Mouse (Mus musculus): ENCODE data around the gene Zdhhc22. TPM values are rescaled to one million over a fixed set of nuclear protein-coding genes. Genes with fewer than 3 reads are reported as not detected.
A peak's percentile ranks its signal among the peaks of the same experiment; 100 is the strongest.

Gene Zdhhc22
- polyA plus RNA-seq, 1 experiment, result 0.04 TPM

DNA sequence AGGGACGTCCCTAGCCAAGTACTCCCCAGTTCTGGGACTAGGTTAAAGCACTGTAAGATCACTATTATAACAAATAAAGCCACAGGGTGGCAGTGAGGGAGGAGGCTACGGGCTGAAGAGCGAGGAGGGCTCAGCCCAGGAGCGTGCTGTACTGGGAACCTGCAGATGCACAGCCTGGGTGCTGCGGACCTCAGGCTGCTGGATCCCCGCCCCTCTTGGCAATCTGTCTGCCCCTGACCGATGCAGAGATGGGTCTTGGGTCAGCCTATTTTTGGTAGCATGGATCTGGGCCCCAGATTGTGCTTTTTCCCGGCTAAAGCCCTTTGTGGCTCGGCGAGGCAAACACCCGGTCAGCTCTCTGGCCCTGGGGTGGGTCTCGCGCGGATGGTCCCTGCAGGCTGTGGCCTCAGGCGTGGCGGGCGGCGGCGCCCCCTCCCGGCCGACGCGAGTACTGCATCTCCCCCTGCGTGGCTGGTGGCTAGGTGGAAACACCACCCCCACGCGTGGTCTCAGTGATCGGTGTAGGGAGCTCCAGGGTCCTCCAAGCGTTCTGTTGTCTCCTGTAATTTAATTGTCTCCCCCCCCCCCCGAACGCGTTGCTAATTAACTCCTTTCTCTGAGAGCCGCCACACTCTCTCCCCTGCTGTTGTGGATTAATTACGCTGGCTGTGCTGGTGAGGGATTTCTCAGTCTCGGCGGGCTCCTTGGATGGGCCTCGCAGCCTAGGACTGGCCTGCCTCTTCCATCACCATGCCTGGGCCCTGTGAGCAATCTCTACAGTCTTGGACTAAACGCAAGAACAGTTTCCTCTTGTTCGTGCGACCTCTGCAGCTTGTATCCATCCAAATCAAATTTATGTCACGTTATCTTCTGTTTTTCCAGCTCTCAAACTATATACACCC, 15.6 kb downstream of the Zdhhc22 start:
- Histone ChIP-seq H3K27me3 (ENCODE audit: control insufficient read depth, insufficient read depth, low read length) (peaks cover 6% of the 10 kb centered on the region; the same call in 1 of the 2 replicates), H3K36me3 (ENCODE audit: control insufficient read depth, insufficient read depth, low read length) (no peaks in the 10 kb centered on the region), H3K4me1 (ENCODE audit: control insufficient read depth, insufficient read depth, insufficient read length, low read length) (peaks cover 15% of the 10 kb centered on the region), H3K27ac (ENCODE audit: insufficient read depth, low read depth, low read length) (peak overlapping the region; percentile 65; the same call in 1 of the 2 replicates), H3K4me3 (ENCODE audit: low read depth, low read length) (peak overlapping the region; percentile 57)
- no peak; the same call in 1 of the 2 replicates for TF ChIP-seq POLR2A (IDR thresholded peaks at IDR 0.05; ENCODE audit: low read depth, low read length)
- peak; percentile 87 for TF ChIP-seq CTCF (IDR thresholded peaks at IDR 0.05; ENCODE audit: extremely low read depth, insufficient read length, insufficient replicate concordance, low read depth, low read length)
- 7% methylated on average over 40 of the region's 40 CpGs for WGBS

DNA sequence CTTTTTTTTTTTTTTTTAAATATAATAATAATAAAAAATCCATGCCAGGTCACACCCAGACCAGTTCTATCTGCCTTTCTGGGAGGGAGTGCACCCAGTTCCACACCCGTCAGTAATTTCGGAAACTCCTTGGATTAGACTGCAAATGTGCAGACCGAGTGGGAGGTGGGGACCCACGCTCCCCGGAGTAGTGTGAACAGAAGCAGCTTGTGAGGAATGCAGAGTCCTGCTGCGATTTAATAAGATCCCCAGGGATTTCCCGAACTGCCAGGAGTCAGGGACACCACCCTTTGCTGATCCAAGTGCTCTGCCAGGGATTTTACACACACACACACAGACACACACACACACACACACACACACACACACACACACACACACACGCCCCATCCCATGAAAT, 16.5 kb downstream of the Zdhhc22 start:
- peak overlapping the region; percentile 65 for H3K27ac ChIP-seq (ENCODE audit: insufficient read depth, low read depth, low read length)
- no peak for TF ChIP-seq POLR2A (IDR thresholded peaks at IDR 0.05; ENCODE audit: low read depth, low read length)
- TF ChIP-seq CTCF (IDR thresholded peaks at IDR 0.05; ENCODE audit: extremely low read depth, insufficient read length, insufficient replicate concordance, low read depth, low read length), result no peak
- WGBS, result 13% methylated on average over 8 of the region's 8 CpGs
- no peaks in the 10 kb centered on the region for H3K36me3 ChIP-seq (ENCODE audit: control insufficient read depth, insufficient read depth, low read length)
- peaks cover 6% of the 10 kb centered on the region; the same call in 1 of the 2 replicates for H3K27me3 ChIP-seq (ENCODE audit: control insufficient read depth, insufficient read depth, low read length)
- no peak overlapping the region for H3K4me3 ChIP-seq (ENCODE audit: low read depth, low read length)
- H3K4me1 ChIP-seq (ENCODE audit: control insufficient read depth, insufficient read depth, insufficient read length, low read length), result peaks cover 15% of the 10 kb centered on the region

DNA sequence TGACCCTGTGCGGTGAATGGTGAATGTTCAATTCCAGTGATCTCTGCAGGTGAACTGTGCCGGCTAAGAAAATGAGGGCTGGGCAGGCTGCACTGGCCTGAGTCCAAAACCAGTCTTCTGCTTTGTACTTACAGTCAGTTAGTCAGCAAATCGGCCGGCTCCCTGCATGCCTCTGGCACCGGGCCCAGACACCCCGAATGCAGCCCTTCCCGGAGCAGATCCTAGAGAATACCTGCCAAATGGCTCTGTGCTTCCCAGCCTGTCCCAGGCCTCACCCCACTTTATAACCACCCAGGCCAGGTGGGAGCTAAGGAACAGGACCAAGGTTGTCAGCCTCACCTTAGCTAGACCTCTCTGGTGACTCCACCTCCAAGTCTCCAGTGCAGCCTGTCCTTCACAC, 17.0 kb downstream of the Zdhhc22 start:
- 11% methylated on average over 7 of the region's 7 CpGs for WGBS

DNA sequence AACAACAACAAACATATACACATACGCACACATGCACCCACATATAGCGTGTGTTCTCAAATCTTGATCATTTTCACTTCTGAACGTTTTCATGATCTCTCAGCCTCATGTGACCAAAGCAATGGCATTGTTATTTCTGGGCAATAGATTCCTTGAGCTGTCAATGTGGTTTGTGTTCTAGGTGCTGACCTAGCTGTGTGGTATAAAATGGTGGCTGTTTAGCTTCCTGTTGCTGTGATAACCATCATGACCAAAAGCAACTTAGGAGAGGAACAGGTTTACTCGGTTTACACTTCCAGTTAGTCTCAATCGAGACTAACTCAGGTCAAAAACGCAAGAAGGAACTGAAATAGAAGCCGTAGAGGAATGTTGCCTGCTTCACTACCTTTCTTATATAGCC, 19.1 kb downstream of the Zdhhc22 start:
- Histone ChIP-seq H3K27me3 (ENCODE audit: control insufficient read depth, insufficient read depth, low read length) (no peaks in the 10 kb centered on the region), H3K4me1 (ENCODE audit: control insufficient read depth, insufficient read depth, insufficient read length, low read length) (peaks cover 15% of the 10 kb centered on the region), H3K27ac (ENCODE audit: insufficient read depth, low read depth, low read length) (no peak overlapping the region), H3K36me3 (ENCODE audit: control insufficient read depth, insufficient read depth, low read length) (0 out of 2 replicates have a peak, but pooled peaks cover 2% of the 10 kb centered on the region), H3K4me3 (ENCODE audit: low read depth, low read length) (no peak overlapping the region)
- TF ChIP-seq CTCF (IDR thresholded peaks at IDR 0.05; ENCODE audit: extremely low read depth, insufficient read length, insufficient replicate concordance, low read depth, low read length), result no peak
- no peak for TF ChIP-seq POLR2A (IDR thresholded peaks at IDR 0.05; ENCODE audit: low read depth, low read length)
- WGBS, result 86% methylated on average over 7 of the region's 7 CpGs

More for the DNA sequence above, 17.0 kb downstream of the Zdhhc22 start:
- Histone ChIP-seq H3K4me1 (ENCODE audit: control insufficient read depth, insufficient read depth, insufficient read length, low read length) (peaks cover 15% of the 10 kb centered on the region), H3K27me3 (ENCODE audit: control insufficient read depth, insufficient read depth, low read length) (peaks cover 6% of the 10 kb centered on the region; the same call in 1 of the 2 replicates), H3K27ac (ENCODE audit: insufficient read depth, low read depth, low read length) (peak overlapping the region; percentile 88), H3K4me3 (ENCODE audit: low read depth, low read length) (peak overlapping the region; percentile 2; the same call in 1 of the 2 replicates), H3K36me3 (ENCODE audit: control insufficient read depth, insufficient read depth, low read length) (no peaks in the 10 kb centered on the region)
- no peak for TF ChIP-seq POLR2A (IDR thresholded peaks at IDR 0.05; ENCODE audit: low read depth, low read length)
- TF ChIP-seq CTCF (IDR thresholded peaks at IDR 0.05; ENCODE audit: extremely low read depth, insufficient read length, insufficient replicate concordance, low read depth, low read length), result no peak

DNA sequence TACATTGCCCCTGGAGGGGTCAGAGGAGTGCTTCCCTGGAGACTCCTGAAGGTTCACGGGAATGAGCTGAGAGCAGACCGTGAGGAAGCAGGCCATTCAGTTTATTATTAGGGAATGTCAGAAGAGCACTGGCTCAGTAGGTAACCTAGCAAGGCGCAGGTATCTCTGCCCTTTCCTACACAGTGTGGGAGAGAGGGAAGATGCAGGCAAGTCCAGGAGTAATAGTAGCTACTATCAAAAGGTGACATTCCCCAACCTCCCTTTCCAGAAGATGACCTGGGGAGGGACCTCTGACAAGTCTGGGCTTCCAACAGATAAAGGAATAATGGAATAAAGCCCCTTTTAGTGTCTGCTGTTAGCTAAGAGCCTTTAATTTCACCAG, 21.0 kb downstream of the Zdhhc22 start:
- peaks cover 8% of the 10 kb centered on the region for H3K4me1 ChIP-seq (ENCODE audit: control insufficient read depth, insufficient read depth, insufficient read length, low read length)
- 83% methylated on average over 3 of the region's 3 CpGs for WGBS

DNA sequence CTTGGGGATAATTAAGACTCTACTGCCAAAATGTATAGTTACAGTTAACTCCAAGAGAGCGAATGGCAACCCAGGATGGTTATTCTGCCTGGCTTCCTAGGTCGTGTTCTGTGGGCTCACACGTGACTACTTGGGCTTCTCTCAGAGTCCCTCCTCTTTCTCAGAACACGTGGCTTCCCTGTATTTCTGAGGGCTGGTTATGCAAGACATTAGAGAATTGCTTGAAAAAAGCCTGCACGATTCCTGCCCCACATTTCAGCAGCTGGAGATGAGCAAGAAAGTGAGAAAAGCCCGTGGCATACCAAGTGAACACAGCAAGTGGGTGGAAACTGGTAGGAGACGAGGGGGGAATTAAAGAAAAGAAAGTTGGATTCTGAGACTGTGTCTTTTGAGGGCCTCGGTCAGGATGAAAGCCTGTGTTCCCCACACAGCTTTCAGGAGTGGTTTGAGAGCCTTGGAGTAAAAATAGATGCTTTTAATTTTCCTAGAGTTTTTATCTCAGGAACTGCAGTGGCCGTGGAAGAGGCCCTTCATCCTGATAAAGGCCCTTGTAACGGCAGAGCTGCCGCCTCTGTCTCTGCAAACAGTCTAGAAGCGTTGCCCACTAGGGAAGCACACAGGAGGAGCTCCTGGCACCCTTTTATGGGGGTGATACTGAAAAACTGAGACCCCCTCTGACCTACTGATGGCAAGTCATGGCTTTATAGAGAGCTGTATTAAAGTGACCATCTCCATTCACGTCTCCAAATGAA, 21.6 kb downstream of the Zdhhc22 start:
- no peak for TF ChIP-seq POLR2A (IDR thresholded peaks at IDR 0.05; ENCODE audit: low read depth, low read length)
- no peak for TF ChIP-seq CTCF (IDR thresholded peaks at IDR 0.05; ENCODE audit: extremely low read depth, insufficient read length, insufficient replicate concordance, low read depth, low read length)
- no peak overlapping the region for H3K4me3 ChIP-seq (ENCODE audit: low read depth, low read length)
- peaks cover 8% of the 10 kb centered on the region for H3K4me1 ChIP-seq (ENCODE audit: control insufficient read depth, insufficient read depth, insufficient read length, low read length)
- no peak overlapping the region for H3K27ac ChIP-seq (ENCODE audit: insufficient read depth, low read depth, low read length)
- 72% methylated on average over 13 of the region's 13 CpGs for WGBS
- H3K27me3 ChIP-seq (ENCODE audit: control insufficient read depth, insufficient read depth, low read length), result no peaks in the 10 kb centered on the region
- H3K36me3 ChIP-seq (ENCODE audit: control insufficient read depth, insufficient read depth, low read length), result peaks cover 8% of the 10 kb centered on the region

More for the DNA sequence above, 21.0 kb downstream of the Zdhhc22 start:
- TF ChIP-seq CTCF (IDR thresholded peaks at IDR 0.05; ENCODE audit: extremely low read depth, insufficient read length, insufficient replicate concordance, low read depth, low read length) (no peak), POLR2A (IDR thresholded peaks at IDR 0.05; ENCODE audit: low read depth, low read length) (no peak)
- H3K27me3 ChIP-seq (ENCODE audit: control insufficient read depth, insufficient read depth, low read length), result no peaks in the 10 kb centered on the region
- H3K27ac ChIP-seq (ENCODE audit: insufficient read depth, low read depth, low read length), result no peak overlapping the region
- H3K4me3 ChIP-seq (ENCODE audit: low read depth, low read length), result no peak overlapping the region
- peaks cover 6% of the 10 kb centered on the region; the same call in 1 of the 2 replicates for H3K36me3 ChIP-seq (ENCODE audit: control insufficient read depth, insufficient read depth, low read length)

Measured in small intestine, adult 2 months (tissue).